In the genomic region with DNA sequence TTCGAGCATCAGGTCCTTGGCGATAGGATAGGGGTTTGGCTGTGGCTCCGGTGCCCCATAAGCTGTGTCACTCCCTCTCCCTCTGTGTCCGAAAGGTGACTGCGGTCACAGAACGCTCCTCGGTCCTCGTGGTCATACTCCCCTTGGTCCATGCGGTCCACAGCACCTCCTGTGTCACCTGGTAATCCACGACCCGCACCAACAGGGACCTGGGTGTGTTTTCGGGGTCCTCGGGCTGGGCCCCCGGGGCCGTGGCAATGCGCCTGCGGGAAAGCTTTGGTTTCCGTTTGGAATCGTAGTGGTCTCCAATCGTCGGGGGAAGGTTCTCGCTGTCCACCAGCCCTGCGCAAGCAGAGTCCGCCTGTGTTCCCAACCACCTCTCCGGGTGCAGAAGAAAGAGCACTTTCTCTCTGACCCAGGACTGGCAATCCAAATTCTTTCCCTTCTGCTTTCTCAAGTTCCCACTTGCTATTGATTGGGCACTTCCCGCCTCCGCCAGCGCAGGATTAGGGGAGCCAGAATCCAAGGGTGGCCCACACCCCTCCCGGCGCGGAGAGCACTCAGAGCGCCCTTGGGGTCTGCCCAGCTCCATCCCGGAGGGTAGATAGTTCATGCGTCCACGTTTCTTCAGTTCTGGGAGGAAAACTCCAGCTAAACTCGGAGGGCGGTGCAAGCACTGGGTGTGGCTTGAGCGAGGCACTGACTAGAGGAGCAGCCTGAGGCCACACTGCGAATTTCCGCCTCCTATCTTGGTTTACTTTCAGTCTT, we compare ENCODE assay signal across 8 mouse cellular contexts. TPM values are rescaled to one million over a fixed set of nuclear protein-coding genes. Genes with fewer than 3 reads are reported as not detected.
DNase-seq lines count a peak whose midpoint lies in the region; ATAC-seq and TF ChIP-seq lines count a peak whose summit lies in the region.

Gene 9130008F23Rik (minus strand): TSS at position 636 of the 768 bp plus-strand sequence.

- peak within 1 kb of the TSS; percentile 61 for H3K9ac ChIP-seq in embryonic facial prominence, embryonic 11.5 days (replicated peaks; ENCODE audit: low read length)
- H3K9ac ChIP-seq in lung, embryonic 16.5 days (ENCODE audit: low read length) = peak within 1 kb of the TSS; percentile 90

- no peaks in the 10 kb centered on the region for H3K36me3 ChIP-seq in embryonic facial prominence, embryonic 11.5 days (replicated peaks; ENCODE audit: control insufficient read depth, insufficient read depth, low read depth, low read length)
- H3K36me3 ChIP-seq in kidney, adult 2 months (ENCODE audit: control insufficient read depth, insufficient read depth, low read length) = no peaks in the 10 kb centered on the region
- H3K36me3 ChIP-seq in lung, embryonic 16.5 days (ENCODE audit: control insufficient read depth, insufficient read depth, low read length) = no peaks in the 10 kb centered on the region

- no peaks in the 10 kb centered on the region for H3K4me1 ChIP-seq in embryonic facial prominence, embryonic 11.5 days (ENCODE audit: control insufficient read depth, insufficient read depth, low read length)
- peaks cover 3% of the 10 kb centered on the region; the same call in 1 of the 2 replicates for H3K4me1 ChIP-seq in kidney, adult 2 months (ENCODE audit: control insufficient read depth, insufficient read depth, low read length)
- peaks cover 4% of the 10 kb centered on the region; the same call in 1 of the 2 replicates for H3K4me1 ChIP-seq in lung, embryonic 16.5 days (replicated peaks; ENCODE audit: control insufficient read depth, insufficient read depth, low read length)

- H3K4me2 ChIP-seq in embryonic facial prominence, embryonic 11.5 days (ENCODE audit: low read depth, low read length) = peak within 1 kb of the TSS; percentile 85
- H3K4me2 ChIP-seq in lung, embryonic 16.5 days (ENCODE audit: low read depth, low read length) = peak within 1 kb of the TSS; percentile 74

- no peak for TF ChIP-seq CTCF in kidney, adult 2 months (conservative IDR thresholded peaks at IDR 0.05; ENCODE audit: insufficient read depth, insufficient read length, low read depth, low read length)

- peak; percentile 19 for TF ChIP-seq POLR2A in kidney, adult 2 months (IDR thresholded peaks at IDR 0.05; ENCODE audit: low read depth, low read length)

- ATAC-seq in embryonic facial prominence, embryonic 11.5 days (replicated peaks; ENCODE audit: insufficient number of reproducible peaks, low FRiP score, low TSS enrichment, low read depth) = peak; percentile 81
- ATAC-seq in lung, embryonic 16.5 days (ENCODE audit: low read depth) = peak; percentile 92

- H3K4me3 ChIP-seq in embryonic facial prominence, embryonic 11.5 days (ENCODE audit: low read depth, low read length) = peak within 1 kb of the TSS; percentile 52
- peak within 1 kb of the TSS; percentile 73 for H3K4me3 ChIP-seq in kidney, adult 2 months (ENCODE audit: insufficient read depth, low read depth, low read length)
- H3K4me3 ChIP-seq in lung, embryonic 16.5 days (ENCODE audit: low read length) = peak within 1 kb of the TSS; percentile 83

- no peaks in the 10 kb centered on the region for H3K9me3 ChIP-seq in embryonic facial prominence, embryonic 11.5 days (replicated peaks; ENCODE audit: control insufficient read depth, low read length)
- no peaks in the 10 kb centered on the region for H3K9me3 ChIP-seq in lung, embryonic 16.5 days (ENCODE audit: control insufficient read depth, low read length)

- H3K27ac ChIP-seq in embryonic facial prominence, embryonic 11.5 days (replicated peaks; ENCODE audit: low read depth, low read length) = no peak within 1 kb of the TSS
- H3K27ac ChIP-seq in kidney, adult 2 months (ENCODE audit: insufficient read depth, low read depth, low read length) = peak within 1 kb of the TSS; percentile 51
- peak within 1 kb of the TSS; percentile 91 for H3K27ac ChIP-seq in lung, embryonic 16.5 days (ENCODE audit: low read length)

- WGBS in embryonic facial prominence, embryonic 11.5 days = under 1% methylated on average over 40 of the region's 40 CpGs
- WGBS in kidney, adult 2 months = 1% methylated on average over 40 of the region's 40 CpGs
- WGBS in lung, embryonic 16.5 days = under 1% methylated on average over 40 of the region's 40 CpGs

- no peaks in the 10 kb centered on the region for H3K27me3 ChIP-seq in embryonic facial prominence, embryonic 11.5 days (ENCODE audit: control insufficient read depth, insufficient read depth, low read length)
- H3K27me3 ChIP-seq in kidney, adult 2 months (replicated peaks; ENCODE audit: control insufficient read depth, insufficient read depth, low read length) = no peaks in the 10 kb centered on the region; the same call in 1 of the 2 replicates
- H3K27me3 ChIP-seq in lung, embryonic 16.5 days (ENCODE audit: control insufficient read depth, insufficient read depth, low read depth, low read length) = no peaks in the 10 kb centered on the region

- DNase-seq in 416B (ENCODE audit: low read depth) (peak; percentile 80), NIH3T3 (ENCODE audit: low read depth) (peak; percentile 86)
- DNase-seq in embryonic facial prominence, embryonic 11.5 days (ENCODE audit: low spot score) = peak; percentile 58
- DNase-seq in heart, adult 9 months (ENCODE audit: low spot score in 2 of 2) = peak; percentile 71 to 74
- peak; percentile 63 for DNase-seq in kidney, adult 2 months
- peak; percentile 50 for DNase-seq in ovary, adult 18-20 months (ENCODE audit: low spot score)
- no peak for DNase-seq in thymus, postnatal 14 days

RNA-seq across cellular contexts. Expression of gene 9130008F23Rik, which starts in this region (rescaled TPM):
- 0.70 and 1.2 TPM in 2 replicates for polyA plus RNA-seq in embryonic facial prominence, embryonic 11.5 days (2014; fragmentation: Nextera tagmentation; extraction: Ambion mirVana)
- 2.9 and 3.7 TPM in 2 replicates for polyA plus RNA-seq in kidney, adult 2 months (2012; rRNA removed)
- 3.8 and 4.1 TPM in 2 replicates for polyA plus RNA-seq in lung, embryonic 16.5 days (2015; fragmentation: Nextera tagmentation; extraction: Ambion mirVana)
